Mouse (Mus musculus) left cerebral cortex, postnatal 14 days (tissue): ENCODE data around the gene Tstd2. TPM values are rescaled to one million over a fixed set of nuclear protein-coding genes. Genes with fewer than 3 reads are reported as not detected.

Experiments
- DNase-seq, 2 experiments: peaks; one replicate each; pipeline ENCODE4 v3.0.0; 2021 to 2022; ENCODE audit warnings: low spot score in 2 of 2, mixed read lengths in 1 of 2
- intact Hi-C: fragments of 180-260 bp; cut with DNase I; formaldehyde crosslinking; loops from one replicate; pipeline ENCODE4 v1.15.1; 2025
- total RNA-seq, 2 experiments: library from RNA; stranded (reverse); gene quantifications; 2 replicates each; pipeline ENCODE4 v1.2.3; 2021

Tstd2 gene
- total RNA-seq, 2 experiments from 2014 or later: 12.9 to 18.1 TPM

- intact Hi-C loops: no loop called here
Measured at GRCm38 (mm10) chr4:46089524-46090125, 48.9 kb downstream of the Tstd2 start.

DNA sequence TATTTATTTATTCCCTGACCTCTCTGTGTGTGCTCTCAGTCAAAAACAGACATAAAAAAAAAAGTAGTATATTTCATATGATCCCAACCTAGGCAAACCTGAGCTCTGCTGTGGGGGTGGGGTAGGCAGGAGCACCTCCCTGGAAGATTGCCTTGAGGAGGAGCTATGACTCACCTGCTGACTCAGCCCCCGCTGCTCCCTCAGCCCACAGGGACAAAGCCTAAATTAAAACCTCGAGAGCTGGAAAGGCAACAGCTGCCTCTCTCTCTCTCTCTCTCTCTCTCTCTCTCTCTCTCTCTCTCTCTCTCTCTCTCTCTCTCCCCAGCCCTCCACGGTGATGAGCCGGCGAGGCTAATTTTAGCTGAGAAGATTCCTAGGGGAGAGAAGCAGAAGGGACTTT, 50.6 kb downstream of the Tstd2 start:
- peak; percentile 82 to 89 for DNase-seq
- intact Hi-C loops: loop anchor here (2.0 kb wide), 1 partner anchor 27 kb away; no protein-coding TSS in a partner anchor

More at GRCm38 (mm10) chr4:46089524-46090125, 48.9 kb downstream of the Tstd2 start:
- DNase-seq: no peak

DNA sequence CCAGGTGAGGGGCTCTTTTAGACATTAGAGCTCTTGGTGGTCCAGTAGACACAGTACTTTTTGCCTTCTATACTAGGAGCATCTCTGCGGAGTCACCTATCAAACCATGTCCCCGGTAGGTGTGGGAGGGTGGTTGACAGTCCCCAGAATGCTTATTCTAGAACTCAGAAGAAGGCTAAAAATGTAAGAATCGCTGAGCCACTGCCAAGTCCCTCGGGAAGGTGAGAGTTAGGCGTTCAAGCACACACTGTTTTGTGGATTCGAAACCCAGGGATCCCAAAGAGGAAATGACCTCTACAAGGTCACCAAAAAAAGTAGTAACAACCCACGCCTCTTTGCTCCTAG, 51.1 kb downstream of the Tstd2 start:
- intact Hi-C loops: loop anchor here (2.0 kb wide), 1 partner anchor 27 kb away; no protein-coding TSS in a partner anchor
- peak; percentile 74 to 83 for DNase-seq

DNA sequence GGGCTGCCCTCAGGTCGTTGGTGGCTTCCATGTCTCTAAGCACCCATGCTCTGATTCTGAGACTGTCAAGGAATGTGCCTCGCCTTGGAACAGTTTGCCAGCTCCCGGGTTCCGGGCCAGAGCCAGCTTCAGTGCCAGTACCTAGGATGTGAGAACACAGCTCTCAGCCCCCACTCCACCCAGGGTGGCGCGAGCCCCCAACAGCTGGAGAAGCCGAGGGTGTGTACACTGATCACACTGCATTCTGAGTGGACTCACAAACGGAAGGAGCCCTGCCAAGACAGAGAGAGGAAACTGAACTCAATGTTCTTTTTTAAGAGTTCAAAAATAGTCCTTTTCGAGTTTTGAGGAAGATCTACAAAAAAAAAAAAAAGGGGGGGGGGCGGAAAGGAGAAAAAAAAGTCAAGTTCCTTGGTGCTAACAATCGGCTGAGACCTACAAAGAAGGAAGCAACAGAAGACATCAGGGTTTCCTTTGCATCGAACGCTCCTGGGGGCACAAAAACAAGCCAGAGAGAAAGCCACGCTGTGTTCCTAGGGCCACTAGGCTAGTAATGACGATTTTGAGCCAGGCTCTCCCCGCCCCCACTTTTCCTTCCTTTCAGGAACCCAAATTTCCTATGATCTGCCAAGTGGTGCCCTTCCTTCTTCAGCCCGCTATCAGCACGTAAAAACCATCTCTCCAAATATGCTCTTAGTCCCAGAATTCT, 51.6 kb downstream of the Tstd2 start:
- peak; percentile 69 to 91 for DNase-seq
- intact Hi-C loops: loop anchor here (2.0 kb wide), 1 partner anchor 26 kb away; no protein-coding TSS in a partner anchor

GRCm38 (mm10) chr4:46085223-46085811, 53.2 kb downstream of the Tstd2 start:
- intact Hi-C loops: loop anchor here (2.0 kb wide), 1 partner anchor 17 kb away; no protein-coding TSS in a partner anchor
- DNase-seq: no peak

DNA sequence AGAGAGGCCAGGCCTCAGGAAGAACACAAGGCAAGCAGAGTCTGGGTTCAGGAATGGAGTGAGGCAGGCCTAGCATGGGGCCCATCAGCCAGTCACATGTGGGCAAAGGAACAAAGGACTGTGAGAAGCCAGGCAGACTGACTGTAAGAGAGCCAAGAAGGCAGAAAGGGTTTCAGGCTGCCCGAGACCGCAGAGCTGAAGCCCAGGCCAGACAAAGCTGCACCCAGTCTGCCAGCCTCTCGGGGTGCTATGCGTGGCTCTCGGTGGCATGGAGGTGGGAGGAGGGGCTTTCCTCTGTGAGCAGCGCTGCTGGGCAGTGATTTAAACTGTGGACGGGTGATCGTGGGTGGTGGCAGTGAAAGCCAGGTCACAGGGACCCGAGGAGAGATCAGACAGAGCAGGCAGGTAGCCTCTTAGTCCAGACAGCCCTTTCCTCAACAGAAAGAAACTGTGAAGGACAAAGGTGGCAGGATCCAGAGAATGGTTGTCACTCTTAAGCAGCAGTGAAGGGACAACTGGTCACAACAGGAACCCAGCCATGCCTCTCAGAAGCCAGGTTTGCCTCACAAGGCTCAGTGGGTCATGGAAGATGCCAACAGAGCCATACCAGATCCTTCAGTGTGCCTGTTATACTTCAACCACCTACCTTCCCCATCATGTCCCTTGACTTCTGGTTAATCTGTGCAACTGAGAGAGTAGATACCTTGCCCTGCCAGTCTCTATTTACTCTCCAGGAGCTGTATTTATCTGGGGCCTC, 53.9 kb downstream of the Tstd2 start:
- intact Hi-C loops: loop anchor here (2.0 kb wide), 1 partner anchor 16 kb away; no protein-coding TSS in a partner anchor
- no peak for DNase-seq

DNA sequence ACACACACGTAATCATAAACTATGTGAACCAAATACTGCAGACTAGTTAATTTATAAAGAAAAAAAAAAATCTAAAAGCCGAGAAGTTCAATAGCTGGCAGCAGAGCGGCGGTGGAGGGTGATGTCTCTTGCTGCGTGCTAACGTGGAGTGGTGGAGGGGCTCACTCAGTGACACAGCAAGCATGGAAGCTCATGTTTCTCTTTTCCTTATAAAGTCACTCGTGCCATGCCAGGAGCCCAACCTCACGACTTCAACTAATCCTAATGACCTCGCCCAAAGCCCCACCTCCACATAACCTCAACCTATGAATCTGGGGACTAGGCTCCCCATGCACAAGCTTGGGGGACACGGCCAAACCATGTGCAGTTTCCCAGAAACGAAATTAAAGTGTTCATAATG, 55.9 kb downstream of the Tstd2 start:
- DNase-seq: no peak
- intact Hi-C loops: no loop called here

DNA sequence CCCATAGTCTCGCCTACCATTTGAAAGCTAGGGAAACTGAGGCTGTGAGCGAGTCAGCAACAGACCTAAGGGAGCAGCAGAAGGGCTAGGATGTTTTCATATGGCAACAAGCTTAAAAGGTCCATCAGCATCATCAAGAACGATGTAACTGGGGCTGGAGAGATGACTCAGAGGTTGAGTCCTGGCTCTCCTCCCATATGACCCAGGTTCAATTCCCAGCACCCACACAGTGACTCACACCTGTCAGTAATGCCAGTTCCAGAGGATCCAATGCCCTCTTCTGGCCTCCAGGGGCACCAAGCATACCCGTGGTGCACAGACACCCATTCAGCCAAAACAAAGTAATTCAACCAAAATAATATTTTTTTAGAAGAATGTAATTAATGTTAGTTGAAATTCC, 58.2 kb downstream of the Tstd2 start:
- DNase-seq: no peak

DNA sequence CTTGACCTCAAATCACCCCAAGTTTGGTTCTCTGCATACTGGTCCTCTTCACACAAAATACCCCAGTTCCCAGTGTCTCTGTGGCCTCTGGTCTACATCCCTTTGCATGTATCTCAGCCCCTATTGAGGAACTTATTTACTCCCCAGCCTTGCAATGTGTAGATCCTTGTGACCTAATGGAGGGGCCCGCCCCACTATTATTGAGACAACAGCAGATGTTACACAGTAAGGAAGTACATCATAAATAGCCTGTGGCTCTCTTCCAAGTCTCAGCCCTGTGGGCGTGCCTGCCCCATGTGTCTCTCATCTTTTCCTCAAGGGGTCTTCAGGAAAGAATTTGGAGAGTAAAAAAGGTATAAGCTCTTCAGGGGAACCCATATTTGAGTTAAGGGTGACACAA, 61.6 kb downstream of the Tstd2 start:
- DNase-seq: peak in 1 of 2 experiments; percentile 42

More for the DNA sequence above, 58.2 kb downstream of the Tstd2 start:
- intact Hi-C loops: no loop called here

GRCm38 (mm10) chr4:46075664-46076063, 62.8 kb downstream of the Tstd2 start:
- intact Hi-C loops: no loop called here
- DNase-seq: no peak

More for the DNA sequence above, 61.6 kb downstream of the Tstd2 start:
- intact Hi-C loops: no loop called here

GRCm38 (mm10) chr4:46073736-46074135, 64.8 kb downstream of the Tstd2 start:
- intact Hi-C loops: no loop called here
- DNase-seq: peak; percentile 63 to 70

GRCm38 (mm10) chr4:46072631-46073030, 65.9 kb downstream of the Tstd2 start:
- no peak for DNase-seq
- intact Hi-C loops: no loop called here

- no peak for DNase-seq
- intact Hi-C loops: loop anchor here (2.0 to 5.0 kb wide), 2 partner anchors 15 to 32 kb away; no protein-coding TSS in a partner anchor
Measured at GRCm38 (mm10) chr4:46069851-46070482, 68.5 kb downstream of the Tstd2 start.

- DNase-seq: no peak
- intact Hi-C loops: loop anchor here (2.0 to 5.0 kb wide), 2 partner anchors 16 to 34 kb away; no protein-coding TSS in a partner anchor
Measured at GRCm38 (mm10) chr4:46068573-46068972, 69.9 kb downstream of the Tstd2 start.

GRCm38 (mm10) chr4:46068060-46068459, 70.4 kb downstream of the Tstd2 start:
- intact Hi-C loops: loop anchor here (2.0 to 5.0 kb wide), 2 partner anchors 17 to 34 kb away; no protein-coding TSS in a partner anchor
- no peak for DNase-seq

DNA sequence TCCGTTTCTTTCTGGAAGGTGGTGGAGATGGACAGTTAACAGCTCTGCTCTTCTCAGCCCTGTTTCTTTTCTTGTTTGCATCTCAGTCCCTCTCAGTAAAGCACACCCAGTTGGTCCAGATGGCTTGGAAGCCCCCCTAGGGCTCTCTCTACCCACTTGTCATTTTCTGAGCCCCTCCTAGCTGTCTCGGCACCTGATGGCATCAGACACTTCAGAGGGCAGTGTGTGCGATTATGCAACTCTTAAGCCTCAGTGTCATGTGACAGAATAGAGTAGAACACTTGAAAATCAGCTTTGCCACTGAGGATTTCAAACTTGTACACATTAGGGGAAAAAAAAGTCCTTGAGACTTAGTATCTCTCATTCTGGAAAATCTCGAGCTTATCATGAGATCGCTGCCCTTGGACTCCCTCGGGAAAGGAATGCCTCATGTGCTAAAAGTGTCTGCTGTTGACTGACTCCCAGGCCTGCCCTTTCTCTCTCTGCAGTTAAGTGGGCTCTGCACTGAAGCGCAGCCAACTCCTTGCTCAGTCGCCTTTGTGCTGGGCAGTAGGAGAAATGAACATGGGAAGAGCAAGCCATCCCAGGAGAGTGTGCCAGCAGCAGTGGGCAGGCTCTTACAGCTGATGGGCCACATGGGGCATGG, 72.7 kb downstream of the Tstd2 start:
- intact Hi-C loops: loop anchor here (5.0 kb wide), 1 partner anchor 36 kb away; no protein-coding TSS in a partner anchor
- no peak for DNase-seq

DNA sequence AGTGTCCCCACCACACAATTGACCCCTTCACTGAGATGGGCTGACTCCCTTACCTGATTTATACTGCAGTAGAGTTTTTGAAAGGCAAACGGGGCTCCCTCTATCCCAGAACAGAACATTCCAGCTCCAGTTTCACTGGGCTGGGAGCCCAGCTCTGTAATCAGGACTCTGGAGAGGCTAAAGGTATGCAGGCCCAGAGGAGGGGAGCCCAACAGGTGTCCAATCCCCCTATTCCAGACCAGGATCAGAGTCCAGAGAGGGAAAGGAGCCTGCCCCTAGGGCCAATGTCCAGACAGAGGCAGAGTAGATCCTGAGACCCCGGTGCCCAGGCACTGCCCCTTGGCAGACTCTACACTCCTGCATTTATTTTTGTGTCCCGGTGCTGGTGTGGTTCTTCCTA, 73.5 kb downstream of the Tstd2 start:
- no peak for DNase-seq
- intact Hi-C loops: loop anchor here (5.0 kb wide), 1 partner anchor 37 kb away; no protein-coding TSS in a partner anchor
